Mouse (Mus musculus) bone marrow macrophage, adult 2 months (primary cell): ENCODE data around the gene Snapc1.

Source experiments
- CTCF ChIP-seq: IDR thresholded peaks from 2 replicates; pipeline ENCODE4 v1.5.1; 2012; ENCODE audit warnings: low read depth, mild to moderate bottlenecking, low read length, moderate library complexity
- POLR2A ChIP-seq: IDR thresholded peaks from 2 replicates; pipeline ENCODE4 v1.6.1; 2012; ENCODE audit warnings: mild to moderate bottlenecking, low read depth, low read length, borderline replicate concordance

DNA sequence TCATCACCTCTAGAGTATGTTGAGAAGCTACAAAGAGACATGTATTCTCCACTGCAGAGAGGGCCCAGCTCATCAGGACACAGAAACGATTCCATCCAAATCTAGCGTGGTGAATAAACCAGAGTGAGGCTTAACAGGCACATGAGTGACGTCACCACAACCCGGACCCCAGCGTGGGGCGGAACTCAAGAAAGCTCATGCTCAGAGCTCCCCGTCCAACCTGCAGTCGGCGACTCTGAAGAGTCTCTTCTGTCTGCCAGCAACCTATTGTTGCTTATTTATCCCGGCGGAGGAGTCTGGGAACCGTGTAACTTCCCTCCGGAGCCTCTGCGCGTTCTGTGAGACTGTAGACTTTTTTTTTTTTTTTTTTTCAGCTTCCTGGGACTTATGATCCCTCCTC lies 11.4 kb upstream of the Snapc1 start:
- no peak for TF ChIP-seq CTCF
- no peak for TF ChIP-seq POLR2A
